Mouse (Mus musculus) G1E (cell line): ENCODE results near the gene Speg.

Source experiments
- CTCF ChIP-seq: IDR thresholded peaks from 2 replicates; pipeline ENCODE4 v1.5.1; 2012; ENCODE audit warnings: low read depth, low read length, inconsistent platforms, mixed read lengths
- GATA2 ChIP-seq: IDR thresholded peaks from 2 replicates; pipeline ENCODE4 v1.6.1; 2012; ENCODE audit warnings: low read depth, low read length, inconsistent platforms, borderline replicate concordance

DNA sequence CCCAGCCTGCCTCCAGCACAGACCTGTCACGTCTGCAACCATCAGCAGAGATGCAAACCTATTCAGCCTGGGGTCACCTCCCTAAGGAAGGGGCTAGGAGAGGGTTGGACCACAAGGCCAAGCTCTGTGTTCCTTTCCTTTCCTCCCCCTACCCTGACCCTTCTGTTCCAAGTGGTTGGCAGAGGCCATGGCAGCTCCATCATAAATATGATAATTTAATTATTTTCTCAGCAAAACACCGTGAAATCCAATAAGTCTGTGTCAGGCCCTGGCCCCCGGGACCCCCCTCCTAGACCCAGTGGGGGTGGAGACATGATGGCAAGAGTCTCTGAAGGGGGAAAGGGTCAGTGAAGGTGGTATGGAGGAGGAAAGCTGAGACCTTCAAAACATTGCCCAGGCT lies 69.1 kb downstream of the Speg start:
- TF ChIP-seq CTCF (no peak), GATA2 (no peak)
